Comparison of ENCODE assay signal across 8 mouse cellular contexts in genomic region chr6:52190906-52191810, GRCm38 (mm10). TPM values are rescaled to one million over a fixed set of nuclear protein-coding genes. Genes with fewer than 3 reads are reported as not detected.
A peak's percentile ranks its signal among the peaks of the same experiment; 100 is the strongest.
DNase-seq lines count a peak whose midpoint lies in the region; ATAC-seq lines count a peak whose summit lies in the region.

Gene Hoxa4 (minus strand): TSS chr6:52191753.

- no peaks in the 10 kb centered on the region for H3K36me3 ChIP-seq in erythroblast, embryonic 14.5 days (ENCODE audit: control insufficient read depth)
- H3K36me3 ChIP-seq in heart, embryonic 16.5 days (ENCODE audit: control insufficient read depth, insufficient read depth) = no peaks in the 10 kb centered on the region
- H3K36me3 ChIP-seq in limb, embryonic 15.5 days = no peaks in the 10 kb centered on the region
- 0 out of 2 replicates have a peak, but pooled peaks cover 2% of the 10 kb centered on the region for H3K36me3 ChIP-seq in stomach, embryonic 14.5 days (ENCODE audit: control insufficient read depth, insufficient read depth, low read length)

- peak within 1 kb of the TSS; percentile 65 for H3K4me2 ChIP-seq in heart, embryonic 16.5 days (ENCODE audit: low read depth, low read length)
- peak within 1 kb of the TSS; percentile 96 for H3K4me2 ChIP-seq in limb, embryonic 15.5 days
- peak within 1 kb of the TSS; percentile 90 for H3K4me2 ChIP-seq in stomach, embryonic 14.5 days (replicated peaks; ENCODE audit: low read depth, low read length)

- H3K27ac ChIP-seq in heart, embryonic 16.5 days (ENCODE audit: low read length) = peak within 1 kb of the TSS; percentile 9; the same call in 1 of the 2 replicates
- H3K27ac ChIP-seq in limb, embryonic 15.5 days = peak within 1 kb of the TSS; percentile 43; the same call in 1 of the 2 replicates
- H3K27ac ChIP-seq in stomach, embryonic 14.5 days (ENCODE audit: low read length) = peak within 1 kb of the TSS; percentile 98

- H3K4me1 ChIP-seq in erythroblast, embryonic 14.5 days (ENCODE audit: control insufficient read depth) = peaks cover 4% of the 10 kb centered on the region
- peaks cover 5% of the 10 kb centered on the region; the same call in 1 of the 2 replicates for H3K4me1 ChIP-seq in heart, embryonic 16.5 days (ENCODE audit: control insufficient read depth, insufficient read depth, low read length)
- peaks cover 24% of the 10 kb centered on the region for H3K4me1 ChIP-seq in limb, embryonic 15.5 days
- H3K4me1 ChIP-seq in stomach, embryonic 14.5 days (ENCODE audit: control insufficient read depth, insufficient read depth, low read length) = peaks cover 58% of the 10 kb centered on the region

- no peak for ATAC-seq in erythroblast, adult 5-6 weeks (replicated peaks; ENCODE audit: low FRiP score, poor library complexity, severe bottlenecking)
- peak; percentile 20 for ATAC-seq in CD4-positive, CD25-positive, alpha-beta regulatory T cell, adult 4 months
- no peak for ATAC-seq in heart, embryonic 16.5 days (replicated peaks; ENCODE audit: extremely low read depth, insufficient read depth, low FRiP score)
- ATAC-seq in limb, embryonic 15.5 days (ENCODE audit: insufficient number of reproducible peaks, low FRiP score, low TSS enrichment, low read depth) = no peak
- ATAC-seq in stomach, embryonic 14.5 days (ENCODE audit: insufficient number of reproducible peaks, insufficient read depth, low FRiP score, low read depth) = no peak

- no peak for DNase-seq in layer of hippocampus, postnatal 25 days (ENCODE audit: extremely low spot score in 1 of 2, low spot score in 1 of 2)
- no peak for DNase-seq in frontal cortex, postnatal 36 days (ENCODE audit: low spot score in 2 of 2)

- H3K4me3 ChIP-seq in erythroblast, embryonic 14.5 days (replicated peaks) = peak within 1 kb of the TSS; percentile 50
- peak within 1 kb of the TSS; percentile 58 for H3K4me3 ChIP-seq in heart, embryonic 16.5 days (ENCODE audit: low read length)
- peak within 1 kb of the TSS; percentile 59 for H3K4me3 ChIP-seq in limb, embryonic 15.5 days
- H3K4me3 ChIP-seq in stomach, embryonic 14.5 days (ENCODE audit: low read depth, low read length) = peak within 1 kb of the TSS; percentile 47

- H3K9me3 ChIP-seq in erythroblast, embryonic 14.5 days (ENCODE audit: control insufficient read depth, low read length) = peaks cover 3% of the 10 kb centered on the region; the same call in 1 of the 2 replicates
- no peaks in the 10 kb centered on the region for H3K9me3 ChIP-seq in heart, embryonic 16.5 days (replicated peaks; ENCODE audit: control insufficient read depth, low read length)
- H3K9me3 ChIP-seq in limb, embryonic 15.5 days = no peaks in the 10 kb centered on the region
- H3K9me3 ChIP-seq in stomach, embryonic 14.5 days (ENCODE audit: control insufficient read depth, low read depth, low read length) = no peaks in the 10 kb centered on the region

- peak within 1 kb of the TSS; percentile 55 for H3K9ac ChIP-seq in heart, embryonic 16.5 days (ENCODE audit: low read length)
- H3K9ac ChIP-seq in limb, embryonic 15.5 days = peak within 1 kb of the TSS; percentile 48
- peak within 1 kb of the TSS; percentile 97 for H3K9ac ChIP-seq in stomach, embryonic 14.5 days (replicated peaks; ENCODE audit: low read depth, low read length)

- peaks cover 99% of the 10 kb centered on the region for H3K27me3 ChIP-seq in erythroblast, embryonic 14.5 days (ENCODE audit: control insufficient read depth)
- H3K27me3 ChIP-seq in heart, embryonic 16.5 days (ENCODE audit: control insufficient read depth, insufficient read depth, low read length) = peaks cover 94% of the 10 kb centered on the region
- H3K27me3 ChIP-seq in limb, embryonic 15.5 days = peaks cover 84% of the 10 kb centered on the region
- no peaks in the 10 kb centered on the region for H3K27me3 ChIP-seq in stomach, embryonic 14.5 days (ENCODE audit: control insufficient read depth, insufficient read depth, low read length)

- WGBS in heart, embryonic 16.5 days = 1% methylated on average over 84 of the region's 102 CpGs
- WGBS in limb, embryonic 15.5 days = 4% methylated on average over 50 of the region's 102 CpGs
- 1% methylated on average over 63 of the region's 102 CpGs for WGBS in stomach, embryonic 14.5 days

RNA-seq across cellular contexts. Expression of gene Hoxa4, which starts in this region (rescaled TPM):
- polyA plus RNA-seq in erythroblast, embryonic 14.5 days (2012) = not detected in 2 replicates
- not detected in 2 replicates for total RNA-seq in erythroblast, adult 5-6 weeks (2015; ENCODE audit: low replicate concordance)
- total RNA-seq in erythroblast, adult 5-6 weeks (2017; ENCODE audit: low replicate concordance) = 0.34 TPM in 1 of 2 replicates, not detected in the other
- not detected for polyA plus RNA-seq in CD4-positive, CD25-positive, alpha-beta regulatory T cell, adult 4 months (2017; shearing (Covaris generic))
- polyA plus RNA-seq in heart, embryonic 16.5 days (2015; fragmentation: Nextera tagmentation; extraction: Ambion mirVana) = 0.54 TPM in 1 of 2 replicates, not detected in the other
- 0.52 and 0.63 TPM in 2 replicates for polyA plus RNA-seq in limb, embryonic 15.5 days (2015; fragmentation: Nextera tagmentation; extraction: Ambion mirVana)
- polyA plus RNA-seq in stomach, embryonic 14.5 days (2014; fragmentation: Nextera tagmentation; extraction: Ambion mirVana) = 6.7 and 6.8 TPM in 2 replicates
- not detected for total RNA-seq in layer of hippocampus, postnatal 25 days (2021)

Comparison
In these comparisons a context has a peak if more than half of its experiments do, and no peak if none do; other contexts are left out.
1. Peak in ATAC-seq in CD4-positive, CD25-positive, alpha-beta regulatory T cell, adult 4 months; RNA of the gene not detected or under 1 TPM.
2. H3K27ac ChIP-seq: peak in every context shown above with its lines; median percentile 98 in stomach, embryonic 14.5 days; 43 in limb, embryonic 15.5 days; 9 in heart, embryonic 16.5 days.